Mouse (Mus musculus) megakaryocyte, adult 5-6 weeks (primary cell): ENCODE measurements at regions not wholly inside any gene's neighbourhood (a gene's known extent, or its start where the extent isn't known, plus 50 kb on each side); places are given as distances from the start of the nearest gene placed in this dataset.

Experiments
- ATAC-seq: 2 replicates; pipeline ENCODE4 v1.8.0; 2016; ENCODE audit warnings: mild to moderate bottlenecking, inconsistent platforms; ENCODE audit not compliant: poor library complexity, severe bottlenecking

- ATAC-seq: no peak
These were observed 356.1 kb downstream of the Eipr1 start for GRCm38 (mm10) chr12:29107720-29108051.

- ATAC-seq: no peak
These were observed 366.7 kb downstream of the Eipr1 start for GRCm38 (mm10) chr12:29118336-29118735.

- ATAC-seq: no peak
These were observed 369.6 kb downstream of the Eipr1 start for GRCm38 (mm10) chr12:29121159-29121558.

GRCm38 (mm10) chr12:29122931-29123330 lies 371.3 kb downstream of the Eipr1 start:
- ATAC-seq: no peak

GRCm38 (mm10) chr12:29124079-29124668 lies 372.6 kb downstream of the Eipr1 start:
- no peak for ATAC-seq

- no peak for ATAC-seq
These were observed 377.2 kb downstream of the Eipr1 start for GRCm38 (mm10) chr12:29128844-29129243.

GRCm38 (mm10) chr12:29129331-29129730 lies 377.7 kb downstream of the Eipr1 start:
- ATAC-seq: no peak

- ATAC-seq: no peak
These were observed 382.7 kb downstream of the Eipr1 start for GRCm38 (mm10) chr12:29134326-29134725.

- ATAC-seq: no peak
These were observed 385.3 kb downstream of the Eipr1 start for GRCm38 (mm10) chr12:29136850-29137268.

- no peak for ATAC-seq
These were observed 385.9 kb downstream of the Eipr1 start for GRCm38 (mm10) chr12:29137455-29137854.

- ATAC-seq: no peak
These were observed 387.6 kb upstream of the Myt1l start for GRCm38 (mm10) chr12:29140576-29140975.

GRCm38 (mm10) chr12:29141132-29141531 lies 387.1 kb upstream of the Myt1l start:
- no peak for ATAC-seq

- ATAC-seq: no peak
These were observed 386.3 kb upstream of the Myt1l start for GRCm38 (mm10) chr12:29141855-29142254.

- no peak for ATAC-seq
These were observed 384.9 kb upstream of the Myt1l start for GRCm38 (mm10) chr12:29143297-29143696.

GRCm38 (mm10) chr12:29160920-29161319 lies 367.3 kb upstream of the Myt1l start:
- ATAC-seq: no peak

GRCm38 (mm10) chr12:29161546-29161945 lies 366.6 kb upstream of the Myt1l start:
- no peak for ATAC-seq

GRCm38 (mm10) chr12:29164701-29165100 lies 363.5 kb upstream of the Myt1l start:
- no peak for ATAC-seq

GRCm38 (mm10) chr12:29166316-29166715 lies 361.9 kb upstream of the Myt1l start:
- no peak for ATAC-seq

- no peak for ATAC-seq
These were observed 360.3 kb upstream of the Myt1l start for GRCm38 (mm10) chr12:29167922-29168321.

- no peak for ATAC-seq
These were observed 352.3 kb upstream of the Myt1l start for GRCm38 (mm10) chr12:29175698-29176440.

GRCm38 (mm10) chr12:29177145-29177544 lies 351.0 kb upstream of the Myt1l start:
- no peak for ATAC-seq

- ATAC-seq: no peak
These were observed 349.9 kb upstream of the Myt1l start for GRCm38 (mm10) chr12:29178168-29178895.
